Mouse (Mus musculus) lung, postnatal 0 days (tissue): ENCODE data around the gene Phf21a.

ENCODE experiments used
- CTCF ChIP-seq: IDR thresholded peaks from 2 replicates; pipeline ENCODE4 v1.5.1; 2016; ENCODE audit warnings: antibody characterized with exemption, mild to moderate bottlenecking
- EP300 ChIP-seq: IDR thresholded peaks from 2 replicates; pipeline ENCODE4 v1.6.1; 2016; ENCODE audit warnings: antibody characterized with exemption, mild to moderate bottlenecking, control low read depth

GRCm38 (mm10) chr2:92273802-92274183 is 180.9 kb downstream of the Phf21a start:
- TF ChIP-seq CTCF, result no peak
- TF ChIP-seq EP300, result no peak
